Mouse (Mus musculus) olfactory bulb, adult 2 months (tissue): ENCODE data around the gene Rnf169.

ENCODE experiments used
- CTCF ChIP-seq: fragments of 200-500 bp; IDR thresholded peaks from 2 replicates; pipeline ENCODE4 v1.5.1; 2012; ENCODE audit warnings: low read depth, mild to moderate bottlenecking, low read length, moderate library complexity; ENCODE audit not compliant: insufficient read depth
- POLR2A ChIP-seq: fragments of 200-500 bp; IDR thresholded peaks from 2 replicates; pipeline ENCODE4 v1.6.1; 2012; ENCODE audit warnings: mild to moderate bottlenecking, low read depth, low read length, moderate library complexity; ENCODE audit not compliant: insufficient read depth

DNA sequence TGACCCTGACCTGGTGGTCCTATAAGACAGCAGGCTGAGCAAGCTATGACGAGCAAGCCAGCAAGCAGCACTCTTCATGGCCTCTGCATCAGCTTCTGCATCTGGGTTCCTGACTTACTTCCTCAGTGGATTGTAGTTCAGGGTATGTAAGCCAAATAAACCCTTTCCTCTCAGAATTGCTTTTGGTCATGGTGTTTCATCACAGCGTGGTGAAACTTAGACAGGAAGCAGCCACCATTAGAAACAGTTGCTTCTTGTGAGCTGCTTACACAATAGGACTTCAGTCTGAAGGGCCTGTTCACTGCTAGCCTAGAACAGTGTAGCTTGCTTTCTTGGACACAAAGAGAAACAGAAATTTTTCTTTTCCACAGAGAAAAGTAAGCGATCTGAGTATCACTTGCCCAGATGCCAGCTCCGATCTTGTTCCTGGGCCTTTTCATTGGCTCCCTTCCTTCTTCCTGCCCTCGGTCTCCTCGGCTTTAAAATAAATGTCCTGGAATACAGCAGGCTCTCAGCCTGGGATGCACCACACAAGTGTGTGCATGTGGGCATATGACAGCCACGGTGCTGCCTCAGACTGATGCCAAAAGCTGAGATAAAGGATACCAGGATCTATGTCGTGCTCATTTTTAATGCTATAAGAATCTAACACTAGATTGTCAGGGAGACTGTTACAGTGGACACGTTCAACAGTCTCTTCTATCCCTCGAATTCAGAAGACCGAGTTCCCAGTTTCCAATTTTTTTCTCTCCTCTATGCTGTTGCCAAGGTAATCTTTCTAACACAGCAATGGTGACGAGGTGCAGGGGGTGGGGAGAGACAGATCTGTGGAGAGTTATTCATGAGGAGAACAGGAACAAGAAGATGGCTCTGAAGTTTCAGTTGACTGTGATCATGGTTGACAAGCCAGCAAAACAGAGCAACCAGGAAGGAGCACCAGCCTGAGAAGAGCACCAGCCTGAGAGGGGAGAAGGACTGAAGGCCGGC lies 2.3 kb upstream of the Rnf169 start:
- no peak for TF ChIP-seq CTCF
- no peak for TF ChIP-seq POLR2A
